Mouse (Mus musculus): ENCODE results near the gene Olfr695. TPM values are rescaled to one million over a fixed set of nuclear protein-coding genes. Genes with fewer than 3 reads are reported as not detected.
"Not testable (repeated sequence)": the region's sequence is repeated elsewhere in the genome, so short reads cannot be mapped to it uniquely, and the experiment has no call there.

The Olfr695 gene
- polyA plus RNA-seq (2016; fragmentation: Nextera tagmentation; extraction: Ambion mirVana): not detected in 2 replicates

GRCm38 (mm10) chr7:106716296-106716695 is at the start of gene Olfr695:
Olfr695 (minus strand) TSS chr7:106716396.
- Histone ChIP-seq H3K36me3 (no peaks in the 10 kb centered on the region), H3K4me3 (no peak within 1 kb of the TSS), H3K9ac (no peak within 1 kb of the TSS)

DNA sequence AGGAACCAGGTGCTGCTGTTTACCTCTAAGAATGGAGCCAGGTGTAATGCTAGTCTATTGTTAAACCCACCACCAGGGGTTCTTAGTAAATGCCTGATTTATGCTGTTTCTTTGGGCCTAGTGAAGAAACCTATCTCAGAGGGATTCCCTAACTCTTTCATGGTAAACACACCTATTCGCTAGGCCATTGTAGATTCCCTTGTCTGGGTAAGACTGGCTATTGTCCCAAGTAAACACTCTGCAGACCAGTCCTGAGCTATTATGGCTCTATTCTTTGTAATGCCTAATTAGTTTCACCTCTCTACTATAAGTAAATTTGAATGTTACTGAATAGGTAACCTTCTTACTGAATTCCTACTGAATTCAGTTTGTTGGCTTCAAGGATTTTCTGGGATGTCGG is 44.8 kb upstream of the Olfr695 start:
- 79% methylated on average over 2 of the region's 2 CpGs for WGBS
- not testable (repeated sequence) for H3K9me3 ChIP-seq (replicated peaks); H3K4me2 ChIP-seq; H3K4me3 ChIP-seq; ATAC-seq (ENCODE audit: insufficient number of reproducible peaks, low FRiP score); H3K4me1 ChIP-seq (replicated peaks); H3K9ac ChIP-seq; H3K27me3 ChIP-seq (replicated peaks); H3K27ac ChIP-seq (ENCODE audit: poor library complexity, severe bottlenecking); H3K36me3 ChIP-seq

More at GRCm38 (mm10) chr7:106716296-106716695, at the start of gene Olfr695:
- ATAC-seq (ENCODE audit: insufficient number of reproducible peaks, low FRiP score): no peak
- H3K9me3 ChIP-seq (replicated peaks): no peaks in the 10 kb centered on the region
- H3K27me3 ChIP-seq (replicated peaks): no peaks in the 10 kb centered on the region
- H3K27ac ChIP-seq (ENCODE audit: poor library complexity, severe bottlenecking): no peak within 1 kb of the TSS
- H3K4me2 ChIP-seq: no peak within 1 kb of the TSS
- H3K4me1 ChIP-seq (replicated peaks): no peaks in the 10 kb centered on the region

DNA sequence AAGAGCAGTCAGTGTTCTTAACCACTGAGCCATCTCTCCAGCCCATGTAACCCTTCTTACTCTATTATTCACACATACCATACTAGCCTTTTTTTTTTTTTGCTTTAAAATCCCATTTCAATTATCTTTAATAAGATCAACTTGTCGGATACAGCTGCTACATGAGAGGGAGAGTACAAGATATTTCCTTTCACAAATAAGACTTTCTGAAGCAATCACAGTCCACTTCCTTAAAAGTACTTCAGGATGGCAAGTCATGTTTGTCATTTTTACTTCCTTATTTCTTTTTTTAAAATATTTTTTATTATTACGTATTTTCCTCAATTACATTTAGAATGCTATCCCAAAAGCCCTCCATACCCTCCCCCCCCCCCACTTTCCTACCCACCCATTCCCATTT is 42.6 kb upstream of the Olfr695 start:
- no peak overlapping the region for H3K9ac ChIP-seq
- WGBS: 83% methylated on average over 2 of the region's 2 CpGs
- no peak for ATAC-seq (ENCODE audit: insufficient number of reproducible peaks, low FRiP score)

GRCm38 (mm10) chr7:106755297-106755696 is 39.1 kb upstream of the Olfr695 start, which contains the start of gene Olfr698:
Olfr698 (minus strand) TSS chr7:106755397.
- Histone ChIP-seq H3K9ac (no peak within 1 kb of the TSS), H3K4me2 (no peak within 1 kb of the TSS), H3K9me3 (replicated peaks) (0 out of 2 replicates have a peak, but pooled peaks cover 3% of the 10 kb centered on the region), H3K36me3 (no peaks in the 10 kb centered on the region), H3K27ac (ENCODE audit: poor library complexity, severe bottlenecking) (no peak within 1 kb of the TSS), H3K4me3 (no peak within 1 kb of the TSS), H3K4me1 (replicated peaks) (no peaks in the 10 kb centered on the region), H3K27me3 (replicated peaks) (no peaks in the 10 kb centered on the region)
- no peak for ATAC-seq (ENCODE audit: insufficient number of reproducible peaks, low FRiP score)

More for the DNA sequence above, 42.6 kb upstream of the Olfr695 start:
- no peak overlapping the region for H3K27ac ChIP-seq (ENCODE audit: poor library complexity, severe bottlenecking)
- peaks cover 4% of the 10 kb centered on the region; the same call in 1 of the 2 replicates for H3K9me3 ChIP-seq (replicated peaks)
- H3K4me3 ChIP-seq: no peak overlapping the region
- H3K4me1 ChIP-seq (replicated peaks): no peaks in the 10 kb centered on the region
- no peaks in the 10 kb centered on the region for H3K27me3 ChIP-seq (replicated peaks)
- H3K36me3 ChIP-seq: no peaks in the 10 kb centered on the region
- H3K4me2 ChIP-seq: no peak overlapping the region

DNA sequence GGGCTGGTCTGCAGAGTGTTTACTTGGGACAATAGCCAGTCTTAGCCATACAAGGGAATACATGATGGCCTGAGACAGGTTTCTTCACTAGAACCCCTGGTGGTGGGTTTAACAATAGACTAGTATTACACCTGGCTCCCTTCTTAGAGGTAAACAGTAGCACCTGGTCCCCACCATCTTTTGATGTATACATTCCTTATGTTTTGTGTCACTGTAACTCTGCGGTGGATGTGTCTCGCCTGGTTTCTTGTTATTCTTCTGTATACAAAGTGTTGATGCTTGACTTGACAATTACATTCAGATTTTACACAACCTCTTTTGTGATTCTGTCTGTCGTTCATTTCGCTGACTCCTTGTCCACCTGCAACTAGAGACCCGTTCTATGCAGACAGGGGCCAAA is 29.6 kb upstream of the Olfr695 start:
- H3K27ac ChIP-seq (ENCODE audit: poor library complexity, severe bottlenecking): no peak overlapping the region
- no peaks in the 10 kb centered on the region for H3K4me1 ChIP-seq (replicated peaks)
- WGBS: 80% methylated on average over 5 of the region's 5 CpGs
- no peak for ATAC-seq (ENCODE audit: insufficient number of reproducible peaks, low FRiP score)
- peaks cover 5% of the 10 kb centered on the region; the same call in 1 of the 2 replicates for H3K9me3 ChIP-seq (replicated peaks)
- no peak overlapping the region for H3K4me2 ChIP-seq
- H3K9ac ChIP-seq: no peak overlapping the region
- no peak overlapping the region for H3K4me3 ChIP-seq
- no peaks in the 10 kb centered on the region for H3K27me3 ChIP-seq (replicated peaks)
- H3K36me3 ChIP-seq: no peaks in the 10 kb centered on the region

- H3K4me2 ChIP-seq: no peak within 1 kb of the TSS
- no peak within 1 kb of the TSS for H3K27ac ChIP-seq (ENCODE audit: poor library complexity, severe bottlenecking)
- no peaks in the 10 kb centered on the region for H3K4me1 ChIP-seq (replicated peaks)
- no peak within 1 kb of the TSS for H3K4me3 ChIP-seq
- no peaks in the 10 kb centered on the region for H3K36me3 ChIP-seq
- H3K27me3 ChIP-seq (replicated peaks): no peaks in the 10 kb centered on the region
- H3K9me3 ChIP-seq (replicated peaks): no peaks in the 10 kb centered on the region; the same call in 1 of the 2 replicates
- WGBS: 76% methylated on average over 1 of the region's 1 CpGs
- ATAC-seq (ENCODE audit: insufficient number of reproducible peaks, low FRiP score): no peak
- H3K9ac ChIP-seq: no peak within 1 kb of the TSS
These were observed 26.1 kb upstream of the Olfr695 start, which contains the start of gene Olfr697 for GRCm38 (mm10) chr7:106742343-106742742. Olfr697 (minus strand) TSS chr7:106742443.

GRCm38 (mm10) chr7:106737028-106737427 is 20.8 kb upstream of the Olfr695 start:
- H3K4me2 ChIP-seq: no peak overlapping the region
- no peaks in the 10 kb centered on the region for H3K4me1 ChIP-seq (replicated peaks)

DNA sequence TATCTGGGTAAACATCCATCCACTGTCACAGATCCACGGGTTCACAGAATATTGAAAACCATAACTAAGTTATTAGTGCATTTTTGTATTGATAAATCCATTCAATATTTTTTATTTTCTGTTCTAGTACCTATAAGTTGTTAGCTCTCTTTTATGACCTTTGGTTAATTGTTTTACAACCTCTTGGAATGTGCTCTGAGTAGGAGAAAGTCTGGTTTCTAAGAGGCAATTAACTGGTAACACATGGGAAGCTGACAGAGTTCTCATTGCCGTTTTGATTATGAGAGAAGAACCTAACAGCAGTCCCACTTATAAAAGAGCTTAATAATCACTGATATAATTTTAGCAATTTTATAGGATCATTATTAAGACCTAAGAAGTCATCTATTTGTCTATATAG is 17.5 kb upstream of the Olfr695 start:
- no peaks in the 10 kb centered on the region for H3K36me3 ChIP-seq
- H3K27me3 ChIP-seq (replicated peaks): no peaks in the 10 kb centered on the region
- no peak overlapping the region for H3K4me3 ChIP-seq
- ATAC-seq (ENCODE audit: insufficient number of reproducible peaks, low FRiP score): no peak
- H3K9ac ChIP-seq: no peak overlapping the region
- no peaks in the 10 kb centered on the region for H3K9me3 ChIP-seq (replicated peaks)
- no peak overlapping the region for H3K4me2 ChIP-seq
- H3K27ac ChIP-seq (ENCODE audit: poor library complexity, severe bottlenecking): no peak overlapping the region
- no peaks in the 10 kb centered on the region for H3K4me1 ChIP-seq (replicated peaks)
- 61% methylated on average over 2 of the region's 2 CpGs for WGBS

More at GRCm38 (mm10) chr7:106737028-106737427, 20.8 kb upstream of the Olfr695 start:
- no peak overlapping the region for H3K27ac ChIP-seq (ENCODE audit: poor library complexity, severe bottlenecking)
- no peaks in the 10 kb centered on the region for H3K27me3 ChIP-seq (replicated peaks)
- H3K9ac ChIP-seq: no peak overlapping the region
- ATAC-seq (ENCODE audit: insufficient number of reproducible peaks, low FRiP score): no peak
- no peak overlapping the region for H3K4me3 ChIP-seq
- H3K9me3 ChIP-seq (replicated peaks): no peaks in the 10 kb centered on the region
- no peaks in the 10 kb centered on the region for H3K36me3 ChIP-seq

DNA sequence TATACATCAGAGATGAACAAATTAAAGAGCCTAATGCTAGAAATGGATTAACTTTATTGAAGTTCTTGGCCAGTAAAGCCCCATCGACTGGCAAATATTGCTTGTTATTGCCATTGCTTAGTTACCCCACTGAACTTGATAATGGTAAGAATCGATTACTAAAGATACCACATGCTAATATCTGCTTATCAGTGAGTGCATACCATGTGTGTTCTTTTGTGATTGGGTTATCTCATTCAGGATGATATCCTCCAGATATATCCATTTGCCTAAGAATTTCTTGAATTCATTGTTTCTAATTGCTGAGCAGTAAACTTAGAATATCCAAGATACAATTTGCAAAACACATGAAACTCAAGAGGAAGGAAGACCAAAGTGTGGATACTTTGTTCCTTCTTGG is 9.5 kb upstream of the Olfr695 start:
- H3K36me3 ChIP-seq; H3K4me2 ChIP-seq; H3K4me1 ChIP-seq (replicated peaks); H3K27me3 ChIP-seq (replicated peaks); H3K27ac ChIP-seq (ENCODE audit: poor library complexity, severe bottlenecking); H3K9me3 ChIP-seq (replicated peaks); H3K9ac ChIP-seq; H3K4me3 ChIP-seq; ATAC-seq (ENCODE audit: insufficient number of reproducible peaks, low FRiP score): not testable (repeated sequence)
- WGBS: 81% methylated on average over 2 of the region's 2 CpGs

- Histone ChIP-seq H3K9ac (no peak overlapping the region), H3K9me3 (replicated peaks) (0 out of 2 replicates have a peak, but pooled peaks cover 1% of the 10 kb centered on the region), H3K4me3 (no peak overlapping the region), H3K36me3 (no peaks in the 10 kb centered on the region), H3K4me2 (no peak overlapping the region), H3K4me1 (replicated peaks) (no peaks in the 10 kb centered on the region), H3K27ac (ENCODE audit: poor library complexity, severe bottlenecking) (no peak overlapping the region), H3K27me3 (replicated peaks) (no peaks in the 10 kb centered on the region)
- no peak for ATAC-seq (ENCODE audit: insufficient number of reproducible peaks, low FRiP score)
- WGBS: 74% methylated on average over 6 of the region's 6 CpGs
These were observed 4.7 kb downstream of the Olfr695 start for GRCm38 (mm10) chr7:106711463-106711862.

GRCm38 (mm10) chr7:106707705-106708104 is 8.5 kb downstream of the Olfr695 start:
- H3K27ac ChIP-seq (ENCODE audit: poor library complexity, severe bottlenecking); H3K4me1 ChIP-seq (replicated peaks); ATAC-seq (ENCODE audit: insufficient number of reproducible peaks, low FRiP score); H3K4me3 ChIP-seq; H3K9ac ChIP-seq; H3K36me3 ChIP-seq; H3K27me3 ChIP-seq (replicated peaks); H3K4me2 ChIP-seq; H3K9me3 ChIP-seq (replicated peaks): not testable (repeated sequence)
- WGBS: 88% methylated on average over 10 of the region's 10 CpGs

- Histone ChIP-seq H3K9ac (no peak overlapping the region), H3K27ac (ENCODE audit: poor library complexity, severe bottlenecking) (no peak overlapping the region), H3K27me3 (replicated peaks) (no peaks in the 10 kb centered on the region), H3K4me3 (no peak overlapping the region), H3K9me3 (replicated peaks) (peaks cover 9% of the 10 kb centered on the region; the same call in 1 of the 2 replicates), H3K4me2 (no peak overlapping the region), H3K36me3 (no peaks in the 10 kb centered on the region), H3K4me1 (replicated peaks) (no peaks in the 10 kb centered on the region)
- 65% methylated on average over 1 of the region's 1 CpGs for WGBS
- no peak for ATAC-seq (ENCODE audit: insufficient number of reproducible peaks, low FRiP score)
These were observed 19.3 kb downstream of the Olfr695 start for GRCm38 (mm10) chr7:106696891-106697290.
